Mouse (Mus musculus) splenic B cell, adult 2 months (primary cell): ENCODE results near the gene Desi2.
A peak's percentile ranks its signal among the peaks of the same experiment; 100 is the strongest.
"Not testable (repeated sequence)": the region's sequence is repeated elsewhere in the genome, so short reads cannot be mapped to it uniquely, and the experiment has no call there.

Experiments used
- DNase-seq: peaks from one replicate; pipeline ENCODE4 v3.0.0-alpha.2; 2011; ENCODE audit warnings: low read depth, low spot score
- H3K27me3 ChIP-seq: 2 replicates; pipeline ENCODE4 v1.6.1; 2012; ENCODE audit warnings: mild to moderate bottlenecking, low read length, moderate library complexity, mixed read lengths; ENCODE audit not compliant: control insufficient read depth, poor library complexity, insufficient read depth, severe bottlenecking
- H3K36me3 ChIP-seq: 2 replicates; pipeline ENCODE4 v1.6.1; 2012; ENCODE audit warnings: mild to moderate bottlenecking, low read length, moderate library complexity, mixed read lengths; ENCODE audit not compliant: control insufficient read depth, poor library complexity, insufficient read depth, severe bottlenecking

The Desi2 gene

DNA sequence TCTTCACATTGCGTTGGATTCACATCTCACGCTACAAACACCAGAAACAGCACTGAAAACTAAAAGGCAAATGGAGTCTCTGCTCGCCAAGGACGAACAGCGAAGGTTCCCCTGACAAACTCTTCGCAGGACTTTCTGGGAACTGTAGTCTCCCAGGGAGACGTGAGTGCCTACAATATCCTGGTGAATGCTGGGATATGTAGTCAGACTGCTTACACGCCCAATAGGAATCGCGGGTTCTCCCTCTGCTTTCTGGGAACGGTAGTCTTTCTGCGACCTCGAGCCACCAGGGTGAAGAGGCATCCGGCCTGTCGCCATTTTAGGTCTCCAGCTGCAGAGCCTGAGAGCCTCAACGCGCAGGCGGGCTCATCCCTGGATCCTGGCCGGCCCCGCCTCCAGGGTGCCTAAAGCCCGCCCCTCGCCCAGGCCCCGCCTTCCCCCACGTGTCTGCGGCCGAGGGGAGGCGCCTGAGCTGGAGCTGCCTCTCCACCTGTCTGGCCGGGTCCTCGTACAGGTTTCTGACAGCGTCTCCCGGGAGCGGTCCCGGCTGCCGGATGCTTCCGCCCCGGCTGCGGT, at the start of gene Desi2:
Desi2 (plus strand) TSS at position 202 of the 576 bp plus-strand sequence.
- not testable (repeated sequence) for H3K36me3 ChIP-seq, H3K27me3 ChIP-seq
- peak; percentile 97 for DNase-seq

GRCm38 (mm10) chr1:178146513-178146912, 40.7 kb upstream of the Desi2 start:
- H3K27me3 ChIP-seq, H3K36me3 ChIP-seq: not testable (repeated sequence)
- DNase-seq = peak; percentile 26

DNA sequence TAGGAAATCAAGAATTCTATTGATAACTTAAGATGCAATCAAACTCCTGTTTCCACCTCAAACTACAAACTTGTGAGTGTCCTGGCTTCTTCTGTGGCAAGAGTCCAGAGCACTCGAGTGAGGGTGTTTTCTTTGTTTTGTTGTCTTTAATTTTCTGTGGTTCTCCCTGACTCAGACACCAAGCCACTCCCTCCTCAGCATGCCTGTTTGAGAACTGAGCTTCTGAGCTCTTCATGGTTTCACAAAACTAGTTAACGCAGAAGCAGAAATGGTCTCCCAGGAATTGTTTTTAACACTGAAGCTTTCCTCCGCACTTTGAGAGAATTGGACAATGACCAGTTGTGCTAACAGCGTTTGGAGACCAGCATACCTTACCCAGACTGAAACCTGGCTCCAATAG, 40.3 kb upstream of the Desi2 start:
- not testable (repeated sequence) for DNase-seq, H3K27me3 ChIP-seq, H3K36me3 ChIP-seq

- H3K36me3 ChIP-seq = no peaks in the 10 kb centered on the region
- H3K27me3 ChIP-seq = no peaks in the 10 kb centered on the region
- no peak for DNase-seq
Measured at GRCm38 (mm10) chr1:178182251-178182650, 5.0 kb upstream of the Desi2 start.

- Histone ChIP-seq H3K36me3 (no peaks in the 10 kb centered on the region), H3K27me3 (no peaks in the 10 kb centered on the region)
- peak; percentile 50 for DNase-seq
Measured at GRCm38 (mm10) chr1:178185591-178185990, 1.6 kb upstream of the Desi2 start.

GRCm38 (mm10) chr1:178187810-178188209, 593 bp downstream of the Desi2 start:
- DNase-seq = peak; percentile 69
- not testable (repeated sequence) for H3K36me3 ChIP-seq

DNA sequence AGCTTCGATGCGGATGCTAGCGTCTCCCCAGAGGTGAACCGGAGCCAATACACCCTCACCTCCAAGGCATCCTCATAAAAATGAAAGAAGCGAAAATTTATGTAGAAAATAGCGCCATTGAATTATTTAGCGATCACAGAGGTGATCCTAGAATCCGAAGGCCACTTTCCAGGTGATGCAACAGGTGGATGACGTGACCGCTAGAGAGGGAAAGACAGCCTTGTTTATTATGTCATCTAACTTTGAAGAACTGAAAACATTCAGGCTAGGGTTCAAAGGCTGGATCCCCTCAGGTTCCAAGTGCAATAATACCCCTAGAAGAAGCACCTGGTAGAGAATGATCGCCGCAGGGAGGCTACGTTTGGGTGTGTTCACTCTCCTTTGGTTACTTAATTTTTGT, 1.2 kb downstream of the Desi2 start:
- no peaks in the 10 kb centered on the region for H3K36me3 ChIP-seq
- DNase-seq = peak; percentile 35
- H3K27me3 ChIP-seq = no peaks in the 10 kb centered on the region

More at GRCm38 (mm10) chr1:178187810-178188209, 593 bp downstream of the Desi2 start:
- H3K27me3 ChIP-seq = not testable (repeated sequence)

GRCm38 (mm10) chr1:178205701-178206325, 18.6 kb downstream of the Desi2 start:
- no peak for DNase-seq
- Histone ChIP-seq H3K36me3 (no peaks in the 10 kb centered on the region), H3K27me3 (no peaks in the 10 kb centered on the region)

DNA sequence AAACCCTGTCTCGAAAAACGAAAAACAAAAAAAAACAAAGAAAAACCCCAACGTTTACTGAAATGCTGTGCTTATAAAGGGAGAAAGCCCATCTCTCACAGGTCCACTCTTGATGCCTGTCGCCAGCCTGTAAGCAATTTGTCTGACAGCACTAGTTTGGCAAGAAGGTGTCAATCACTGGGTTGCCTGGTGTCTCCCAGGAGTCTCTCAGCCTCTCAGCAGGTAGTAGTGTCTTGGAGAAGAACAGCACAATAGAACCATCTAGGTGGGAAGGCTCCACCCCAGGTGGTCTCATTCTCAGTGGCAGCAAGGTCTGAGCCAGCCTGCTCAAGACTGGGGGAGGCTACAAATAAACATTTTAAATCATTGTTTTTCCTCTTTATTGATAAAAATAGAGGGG, 20.6 kb downstream of the Desi2 start:
- not testable (repeated sequence) for DNase-seq, H3K36me3 ChIP-seq, H3K27me3 ChIP-seq

- no peaks in the 10 kb centered on the region for H3K36me3 ChIP-seq
- no peak for DNase-seq
Measured at GRCm38 (mm10) chr1:178209966-178210365, 22.7 kb downstream of the Desi2 start.

DNA sequence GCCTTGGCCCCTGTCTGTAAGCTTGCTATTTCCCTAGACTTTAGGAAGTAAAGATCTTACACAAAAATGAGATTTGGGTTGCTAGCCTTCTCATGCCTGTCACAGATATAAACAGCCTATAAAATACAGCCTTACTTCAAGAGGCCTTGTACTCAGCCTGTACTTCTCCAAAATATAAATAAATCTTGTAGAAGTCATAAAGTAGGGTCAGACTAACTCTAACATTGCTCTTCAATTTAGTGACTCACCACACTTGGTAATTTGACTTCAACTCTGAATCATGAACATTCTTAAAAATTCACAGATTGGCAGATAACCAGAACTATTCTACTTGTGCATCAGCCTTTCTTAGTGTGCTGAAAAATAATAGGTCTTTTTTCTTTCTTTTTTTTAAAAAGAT, 29.9 kb downstream of the Desi2 start:
- Histone ChIP-seq H3K36me3 (no peaks in the 10 kb centered on the region), H3K27me3 (no peaks in the 10 kb centered on the region)
- no peak for DNase-seq

More at GRCm38 (mm10) chr1:178209966-178210365, 22.7 kb downstream of the Desi2 start:
- no peaks in the 10 kb centered on the region for H3K27me3 ChIP-seq

- Histone ChIP-seq H3K36me3 (no peaks in the 10 kb centered on the region), H3K27me3 (no peaks in the 10 kb centered on the region)
- no peak for DNase-seq
Measured at GRCm38 (mm10) chr1:178218305-178218704, 31.1 kb downstream of the Desi2 start.

DNA sequence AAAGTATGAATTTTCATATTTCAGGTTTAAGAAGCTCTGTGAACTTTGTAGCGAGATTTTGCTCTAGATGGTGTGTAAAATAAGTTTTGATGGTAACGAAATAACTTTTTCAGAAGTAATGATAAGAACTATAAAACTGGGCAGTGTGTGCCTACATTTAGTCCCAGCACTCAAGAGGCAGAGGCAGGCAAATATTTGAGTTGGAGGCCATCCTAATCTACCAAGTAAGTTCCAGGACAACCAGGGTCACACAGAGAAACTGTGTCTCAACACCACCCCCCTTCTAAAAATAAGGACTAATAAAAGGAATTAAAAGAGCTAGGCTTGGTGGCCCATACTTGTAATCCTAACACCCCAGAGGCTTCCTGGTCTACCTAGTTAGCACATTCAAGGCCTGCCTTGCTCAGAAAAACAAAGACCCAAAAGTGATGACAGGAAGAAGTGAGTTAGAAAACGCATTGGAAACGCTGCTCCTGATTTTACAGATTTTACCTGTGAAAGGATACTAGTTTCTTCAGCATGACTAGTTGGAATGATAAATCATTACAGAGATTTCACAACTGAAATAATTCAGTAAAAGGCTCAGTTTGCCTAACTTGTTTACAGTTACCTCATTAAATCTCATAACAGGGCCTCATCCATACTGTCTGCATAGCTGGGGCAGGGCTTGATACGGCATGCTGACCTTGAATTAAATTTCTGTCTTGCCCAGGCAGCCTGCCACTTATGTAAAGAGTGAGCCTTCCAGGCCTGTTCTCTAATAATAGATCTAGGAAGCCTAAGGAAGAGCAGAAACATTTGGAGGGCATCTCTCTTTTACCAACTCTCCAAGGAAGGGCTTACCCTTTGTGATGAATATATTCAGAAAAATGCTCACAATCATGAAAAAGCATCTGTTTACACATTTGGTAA, 32.2 kb downstream of the Desi2 start:
- no peak for DNase-seq
- Histone ChIP-seq H3K27me3 (no peaks in the 10 kb centered on the region), H3K36me3 (no peaks in the 10 kb centered on the region)

- not testable (repeated sequence) for DNase-seq, H3K27me3 ChIP-seq, H3K36me3 ChIP-seq
Measured at GRCm38 (mm10) chr1:178228888-178229287, 41.7 kb downstream of the Desi2 start.

DNA sequence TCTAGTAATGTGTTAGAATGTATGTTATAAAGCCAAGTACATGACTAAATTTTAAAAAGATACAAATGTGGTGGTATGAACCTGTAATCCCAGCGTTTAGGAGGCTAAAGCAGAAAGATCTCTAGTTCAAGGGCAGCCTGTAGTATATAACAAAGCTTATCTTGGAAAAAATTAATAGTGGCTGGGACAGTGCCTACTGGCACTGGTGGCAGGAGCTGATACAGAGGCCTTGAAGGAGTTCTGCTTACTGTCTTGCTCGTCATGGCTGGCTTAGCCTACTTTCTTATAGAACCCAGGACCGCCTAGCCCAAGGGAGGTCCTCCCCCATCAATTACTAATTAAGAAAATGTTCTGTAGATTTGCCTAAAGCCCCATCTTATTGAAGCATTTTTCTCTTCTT, 46.9 kb downstream of the Desi2 start:
- H3K27me3 ChIP-seq = no peaks in the 10 kb centered on the region
- DNase-seq = no peak
- H3K36me3 ChIP-seq = no peaks in the 10 kb centered on the region
